Mouse (Mus musculus) kidney, adult 2 months (tissue): ENCODE measurements around the gene Egr2.

Source experiments
- CTCF ChIP-seq: fragments of 200-500 bp; conservative IDR thresholded peaks from 2 replicates; pipeline ENCODE4 v1.5.1; 2011; ENCODE audit warnings: low read depth, mild to moderate bottlenecking, control low read depth, low read length, moderate library complexity, mixed read lengths; ENCODE audit not compliant: insufficient read depth, insufficient read length
- POLR2A ChIP-seq: fragments of 200-500 bp; IDR thresholded peaks from one replicate; pipeline ENCODE4 v1.6.1; 2011; ENCODE audit warnings: low read depth, low read length, control low read depth

DNA sequence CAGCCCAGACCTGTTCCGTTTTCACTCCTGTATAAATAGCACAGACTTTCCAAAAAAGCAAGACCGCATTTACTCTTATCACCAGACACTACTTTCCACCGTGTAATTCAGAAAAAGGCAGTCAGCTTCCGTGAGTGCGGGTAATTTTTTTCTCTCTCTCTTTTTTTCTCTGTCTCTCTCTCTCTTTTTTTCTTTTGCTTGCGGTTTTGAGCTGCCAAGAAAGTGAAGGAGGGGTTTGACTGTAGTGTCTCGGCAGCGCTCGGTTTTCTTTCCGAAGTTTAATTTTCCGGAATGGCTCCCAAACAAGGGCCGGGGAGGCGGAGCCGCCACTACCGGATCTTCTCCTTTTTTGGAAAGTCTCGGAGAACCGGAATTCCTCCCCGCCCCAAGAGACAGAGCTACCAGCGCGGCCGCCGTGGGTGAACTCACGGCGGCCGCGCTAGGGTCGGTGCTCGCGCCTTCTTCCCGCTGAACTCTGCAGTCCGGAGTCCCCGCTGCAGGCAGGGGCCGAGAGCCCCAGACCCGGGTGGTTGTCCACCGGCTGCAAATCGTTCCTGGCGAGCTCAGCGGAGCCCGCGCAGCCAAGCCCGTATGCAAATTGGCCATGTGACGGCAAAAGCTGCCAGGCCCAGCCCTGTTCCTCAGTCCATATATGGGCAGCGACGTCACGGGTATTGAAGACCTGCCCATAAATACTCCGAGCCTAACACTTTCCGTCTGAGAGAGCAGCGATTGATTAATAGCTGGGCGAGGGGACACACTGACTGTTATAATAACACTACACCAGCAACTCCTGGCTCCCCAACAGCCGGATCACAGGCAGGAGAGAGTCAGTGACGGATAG, 2.1 kb downstream of the Egr2 start:
- TF ChIP-seq CTCF = no peak
- TF ChIP-seq POLR2A = no peak
